Comparison of ENCODE assay signal across 17 mouse cellular contexts in genomic region chr19:34556621-34557020, GRCm38 (mm10). TPM values are rescaled to one million over a fixed set of nuclear protein-coding genes. Genes with fewer than 3 reads are reported as not detected.
A peak's percentile ranks its signal among the peaks of the same experiment; 100 is the strongest.
DNase-seq lines count a peak whose midpoint lies in the region; ATAC-seq and TF ChIP-seq lines count a peak whose summit lies in the region.
"Had no signal": no experiment of that assay in that cellular context is flagged by ENCODE, and none has a peak within 500 bp of the region (broad histone marks: within the 10 kb centered on the region; RNA-seq: fewer than 3 reads in every experiment).

No protein-coding gene starts in this region.

- peaks cover 16% of the 10 kb centered on the region for H3K36me3 ChIP-seq in heart, adult 2 months (ENCODE audit: control insufficient read depth, insufficient read depth, low read length)
- H3K36me3 ChIP-seq in heart, embryonic 14.5 days (ENCODE audit: control insufficient read depth, insufficient read depth, low read length): no peaks in the 10 kb centered on the region
- no peaks in the 10 kb centered on the region for H3K36me3 ChIP-seq in hindbrain, postnatal 0 days (ENCODE audit: insufficient read depth, low read length)

- WGBS in heart, adult 2 months: 56% methylated on average over 3 of the region's 3 CpGs
- WGBS in heart, embryonic 14.5 days: 62% methylated on average over 3 of the region's 3 CpGs
- 77% methylated on average over 3 of the region's 3 CpGs for WGBS in hindbrain, postnatal 0 days

- no peaks in the 10 kb centered on the region for H3K79me2 ChIP-seq in heart, adult 2 months (replicated peaks; ENCODE audit: control insufficient read depth, insufficient read depth, low read length)

- peak overlapping the region; percentile 77 for H3K27ac ChIP-seq in heart, adult 2 months
- H3K27ac ChIP-seq in heart, embryonic 14.5 days (replicated peaks in 1 of 2; ENCODE audit: control insufficient read depth in 1 of 2, insufficient read depth in 1 of 2, low read depth in 2 of 2, low read length in 2 of 2): peak overlapping the region; percentile 6 to 46; a peak in 2 of 4 replicates
- H3K27ac ChIP-seq in hindbrain, postnatal 0 days: no peak overlapping the region

- H3K4me2 ChIP-seq in heart, embryonic 14.5 days (ENCODE audit: low read length): no peak overlapping the region
- H3K4me2 ChIP-seq in hindbrain, postnatal 0 days (ENCODE audit: low read depth, low read length): no peak overlapping the region

- TF ChIP-seq EP300 in heart, adult 2 months (IDR thresholded peaks at IDR 0.05; ENCODE audit: insufficient read depth, low read depth, low read length): no peak

- no peak overlapping the region for H3K9ac ChIP-seq in heart, adult 2 months (ENCODE audit: low read depth, low read length)
- H3K9ac ChIP-seq in heart, embryonic 14.5 days (ENCODE audit: low read length): no peak overlapping the region
- H3K9ac ChIP-seq in hindbrain, postnatal 0 days (replicated peaks; ENCODE audit: low read length): no peak overlapping the region

- H3K9me3 ChIP-seq in heart, embryonic 14.5 days (ENCODE audit: control insufficient read depth, low read length): 0 out of 2 replicates have a peak, but pooled peaks cover 3% of the 10 kb centered on the region
- H3K9me3 ChIP-seq in hindbrain, postnatal 0 days (ENCODE audit: low read length): no peaks in the 10 kb centered on the region

- no peak for TF ChIP-seq CTCF in heart, adult 2 months (IDR thresholded peaks at IDR 0.05)
- no peak for TF ChIP-seq CTCF in hindbrain, postnatal 0 days (IDR thresholded peaks at IDR 0.05; ENCODE audit: low read depth)

- no peaks in the 10 kb centered on the region for H3K27me3 ChIP-seq in heart, adult 2 months (ENCODE audit: control insufficient read depth, insufficient read depth, low read length)
- H3K27me3 ChIP-seq in heart, embryonic 14.5 days (ENCODE audit: control insufficient read depth, insufficient read depth, low read length): no peaks in the 10 kb centered on the region
- no peaks in the 10 kb centered on the region for H3K27me3 ChIP-seq in hindbrain, postnatal 0 days (ENCODE audit: insufficient read depth, low read length)
- H3K27me3 ChIP-seq: megakaryocyte, embryonic 14.5 days had no signal

- intact Hi-C loops in heart, adult 2 months (cut with DNase I): no loop called here

- no peak for TF ChIP-seq POLR2A in heart, adult 2 months (IDR thresholded peaks at IDR 0.05; ENCODE audit: insufficient read depth, low read depth, low read length)

- no peak for ATAC-seq in heart, embryonic 14.5 days (ENCODE audit: insufficient number of reproducible peaks, insufficient read depth, low FRiP score, low read depth)
- no peak for ATAC-seq in hindbrain, postnatal 0 days
- no peak for ATAC-seq in frontal cortex, adult (ENCODE audit: low TSS enrichment)
- ATAC-seq: activated CD4-positive, CD25-positive, alpha-beta regulatory T cell, adult 4 months; hindbrain, embryonic 16.5 days; midbrain, embryonic 16.5 days had no signal

- no peak overlapping the region for H3K4me3 ChIP-seq in heart, adult 2 months
- no peak overlapping the region for H3K4me3 ChIP-seq in heart, embryonic 14.5 days (ENCODE audit: control insufficient read depth in 1 of 2, insufficient read depth in 1 of 2, low read depth in 1 of 2, low read length in 2 of 2)
- no peak overlapping the region for H3K4me3 ChIP-seq in hindbrain, postnatal 0 days (ENCODE audit: low read length)
- H3K4me3 ChIP-seq: megakaryocyte, embryonic 14.5 days had no signal

- peaks cover 8% of the 10 kb centered on the region for H3K4me1 ChIP-seq in heart, adult 2 months (ENCODE audit: control insufficient read depth, insufficient read depth, low read length)
- peaks cover 4 to 19% of the 10 kb centered on the region in 2 experiments; a peak in 3 of 4 replicates for H3K4me1 ChIP-seq in heart, embryonic 14.5 days (ENCODE audit: control insufficient read depth in 2 of 2, insufficient read depth in 2 of 2, low read length in 2 of 2)
- no peaks in the 10 kb centered on the region for H3K4me1 ChIP-seq in hindbrain, postnatal 0 days (ENCODE audit: insufficient read depth, low read length)

- peak in 1 of 2 experiments; percentile 44 for DNase-seq in heart, adult 2 months
- no peak for DNase-seq in heart, postnatal 4 days
- DNase-seq in urinary bladder, postnatal 14 days (ENCODE audit: low spot score): peak; percentile 41
- no peak for DNase-seq in urinary bladder, adult 2 months (ENCODE audit: low spot score)
- no peak for DNase-seq in hindbrain, postnatal 0 days (ENCODE audit: low spot score)
- no peak for DNase-seq in retina, postnatal 1 day
- DNase-seq: adrenal gland, postnatal 36 days; cerebellum, postnatal 10 days; layer of hippocampus, adult 9-11 months; right cerebral cortex, postnatal 4 days had no signal

RNA-seq across cellular contexts. Expression of gene Ifit2, which starts 6.1 kb away (rescaled TPM):
- 1 to 10 TPM; 3.4 to 4.2 TPM for total RNA-seq in heart, adult 2 months (2021)
- 1.8 and 5.3 TPM in 2 replicates for polyA plus RNA-seq in heart, adult 2 months (2012; rRNA removed)
- total RNA-seq in heart, postnatal 4 days (2021): 1 to 10 TPM; 8.0 to 8.2 TPM
- 7.8 and 8.4 TPM in 2 replicates for polyA plus RNA-seq in urinary bladder, adult 2 months (2012; rRNA removed)
- 9.0 and 10.7 TPM in 2 replicates for polyA plus RNA-seq in heart, embryonic 14.5 days (2014; fragmentation: Nextera tagmentation; extraction: Ambion mirVana)
- 4.5 and 8.3 TPM in 2 replicates for total RNA-seq in hindbrain, postnatal 0 days (2014; rRNA removed)
- polyA plus RNA-seq in hindbrain, postnatal 0 days (2015; fragmentation: Nextera tagmentation; extraction: Ambion mirVana): 5.6 and 5.8 TPM in 2 replicates

RNA-seq across cellular contexts. Expression of gene Ifit3, which starts 26.7 kb away (rescaled TPM):
- 1 to 10 TPM; 3.7 to 4.4 TPM for total RNA-seq in heart, adult 2 months (2021)
- polyA plus RNA-seq in heart, adult 2 months (2012; rRNA removed): 2.9 and 7.6 TPM in 2 replicates
- under 1 TPM; 0.50 to 0.54 TPM for total RNA-seq in heart, postnatal 4 days (2021)
- 29.5 and 44.7 TPM in 2 replicates for polyA plus RNA-seq in urinary bladder, adult 2 months (2012; rRNA removed)
- polyA plus RNA-seq in heart, embryonic 14.5 days (2014; fragmentation: Nextera tagmentation; extraction: Ambion mirVana): 1.2 and 1.7 TPM in 2 replicates
- total RNA-seq in hindbrain, postnatal 0 days (2014; rRNA removed): 1.8 and 2.3 TPM in 2 replicates
- polyA plus RNA-seq in hindbrain, postnatal 0 days (2015; fragmentation: Nextera tagmentation; extraction: Ambion mirVana): 3.1 and 3.6 TPM in 2 replicates

RNA-seq across cellular contexts. Expression of gene Lipa, which starts 29.3 kb away (rescaled TPM):
- total RNA-seq in heart, adult 2 months (2021): 10 to 100 TPM; 24.9 to 25.1 TPM
- polyA plus RNA-seq in heart, adult 2 months (2012; rRNA removed): 18.8 and 30.9 TPM in 2 replicates
- total RNA-seq in heart, postnatal 4 days (2021): 10 to 100 TPM; 20.7 to 21.2 TPM
- polyA plus RNA-seq in urinary bladder, adult 2 months (2012; rRNA removed): 34.7 and 34.8 TPM in 2 replicates
- polyA plus RNA-seq in heart, embryonic 14.5 days (2014; fragmentation: Nextera tagmentation; extraction: Ambion mirVana): 37.0 and 37.9 TPM in 2 replicates
- 20.3 and 25.8 TPM in 2 replicates for total RNA-seq in hindbrain, postnatal 0 days (2014; rRNA removed)
- 18.3 and 18.9 TPM in 2 replicates for polyA plus RNA-seq in hindbrain, postnatal 0 days (2015; fragmentation: Nextera tagmentation; extraction: Ambion mirVana)

RNA-seq across cellular contexts. Expression of gene Ifit1bl1, which starts 45.1 kb away (rescaled TPM):
- total RNA-seq in heart, adult 2 months (2021): 1 to 10 TPM; 1.5 to 1.8 TPM
- 1.3 and 2.8 TPM in 2 replicates for polyA plus RNA-seq in heart, adult 2 months (2012; rRNA removed)
- total RNA-seq in heart, postnatal 4 days (2021): 1 to 10 TPM; 1.8 to 2.2 TPM
- 0.84 and 0.87 TPM in 2 replicates for polyA plus RNA-seq in urinary bladder, adult 2 months (2012; rRNA removed)
- polyA plus RNA-seq in heart, embryonic 14.5 days (2014; fragmentation: Nextera tagmentation; extraction: Ambion mirVana): 2.3 and 2.6 TPM in 2 replicates
- total RNA-seq in hindbrain, postnatal 0 days (2014; rRNA removed): 0.86 and 1.5 TPM in 2 replicates
- polyA plus RNA-seq in hindbrain, postnatal 0 days (2015; fragmentation: Nextera tagmentation; extraction: Ambion mirVana): 1.3 and 1.4 TPM in 2 replicates

RNA-seq across cellular contexts. Expression of gene Ifit3b, which starts 51.1 kb away (rescaled TPM):
- 1 to 10 TPM; 1.2 to 1.4 TPM for total RNA-seq in heart, adult 2 months (2021)
- 0.90 and 2.4 TPM in 2 replicates for polyA plus RNA-seq in heart, adult 2 months (2012; rRNA removed)
- under 1 TPM in 1 of 2 experiments, not detected in 1; 0.45 TPM for total RNA-seq in heart, postnatal 4 days (2021)
- polyA plus RNA-seq in urinary bladder, adult 2 months (2012; rRNA removed): 6.8 and 10.8 TPM in 2 replicates
- 0.30 and 0.54 TPM in 2 replicates for polyA plus RNA-seq in heart, embryonic 14.5 days (2014; fragmentation: Nextera tagmentation; extraction: Ambion mirVana)
- 0.21 and 0.43 TPM in 2 replicates for total RNA-seq in hindbrain, postnatal 0 days (2014; rRNA removed)
- 0.98 and 0.99 TPM in 2 replicates for polyA plus RNA-seq in hindbrain, postnatal 0 days (2015; fragmentation: Nextera tagmentation; extraction: Ambion mirVana)
- polyA plus RNA-seq: neural tube, embryonic 11.5 days had no signal
